Mouse (Mus musculus) embryonic facial prominence, embryonic 12.5 days (tissue): ENCODE data around the gene Chka. TPM values are rescaled to one million over a fixed set of nuclear protein-coding genes. Genes with fewer than 3 reads are reported as not detected.
A peak's percentile ranks its signal among the peaks of the same experiment; 100 is the strongest.

Experiments used
- ATAC-seq: fragments of 200-750 bp; cut with Nextera tagmentation; 2 replicates; pipeline ENCODE4 v1.8.0; 2017; ENCODE audit not compliant: insufficient number of reproducible peaks, insufficient read depth, low FRiP score, low TSS enrichment
- H3K27ac ChIP-seq: fragments of 300-500 bp; sonication (generic); 2 replicates; pipeline ENCODE4 v1.5.1; 2016; ENCODE audit warnings: mild to moderate bottlenecking
- H3K27me3 ChIP-seq: fragments of 300-500 bp; sonication (generic); 2 replicates; pipeline ENCODE4 v1.6.1; 2016; ENCODE audit warnings: mild to moderate bottlenecking, moderate library complexity
- H3K36me3 ChIP-seq: fragments of 300-500 bp; sonication (generic); 2 replicates; pipeline ENCODE4 v1.6.1; 2016; ENCODE audit warnings: mild to moderate bottlenecking
- H3K4me1 ChIP-seq: fragments of 300-500 bp; sonication (generic); 2 replicates; pipeline ENCODE4 v1.6.1; 2016
- H3K4me2 ChIP-seq: fragments of 300-500 bp; sonication (generic); replicated peaks from 2 replicates; pipeline ENCODE4 v1.6.1; 2016; ENCODE audit warnings: mild to moderate bottlenecking, moderate library complexity
- H3K4me3 ChIP-seq: fragments of 300-500 bp; sonication (generic); 2 replicates; pipeline ENCODE4 v1.5.1; 2016; ENCODE audit warnings: mild to moderate bottlenecking
- H3K9ac ChIP-seq: fragments of 300-500 bp; sonication (generic); 2 replicates; pipeline ENCODE4 v1.6.1; 2016; ENCODE audit warnings: mild to moderate bottlenecking, moderate library complexity
- H3K9me3 ChIP-seq: fragments of 300-500 bp; sonication (generic); 2 replicates; pipeline ENCODE4 v1.6.1; 2016; ENCODE audit warnings: mild to moderate bottlenecking, moderate library complexity
- WGBS: fragments of 180-500 bp; shearing (Covaris S2); methylation state at CpG from one replicate; pipeline ENCODE4 v1.1.7; 2016; 5-methylcytosine and 5-hydroxymethylcytosine counted together
- polyA plus RNA-seq: library from polyadenylated mRNA; unstranded; fragments of >200 nt; fragmentation: Nextera tagmentation; extraction: Ambion mirVana; gene quantifications from 2 replicates; pipeline ENCODE4 v1.2.1, GENCODE M21; 2016

The Chka gene
- polyA plus RNA-seq, 1 experiment from 2014 or later: 64.2 TPM

GRCm38 (mm10) chr19:3847711-3848110, 3.9 kb upstream of the Chka start:
- Histone ChIP-seq H3K27ac (no peak overlapping the region), H3K36me3 (no peaks in the 10 kb centered on the region), H3K4me3 (no peak overlapping the region), H3K9me3 (no peaks in the 10 kb centered on the region), H3K4me2 (no peak overlapping the region), H3K9ac (no peak overlapping the region), H3K27me3 (no peaks in the 10 kb centered on the region), H3K4me1 (0 out of 2 replicates have a peak, but pooled peaks cover 7% of the 10 kb centered on the region)
- no peak for ATAC-seq
- 87% methylated on average over 5 of the region's 5 CpGs for WGBS

- Histone ChIP-seq H3K36me3 (no peaks in the 10 kb centered on the region), H3K4me3 (no peak overlapping the region), H3K4me1 (peaks cover 11% of the 10 kb centered on the region; the same call in 1 of the 2 replicates), H3K4me2 (no peak overlapping the region), H3K27me3 (no peaks in the 10 kb centered on the region), H3K27ac (no peak overlapping the region), H3K9ac (no peak overlapping the region), H3K9me3 (no peaks in the 10 kb centered on the region)
- 83% methylated on average over 7 of the region's 7 CpGs for WGBS
- no peak for ATAC-seq
These were observed 3.3 kb upstream of the Chka start for GRCm38 (mm10) chr19:3848207-3848808.

GRCm38 (mm10) chr19:3849251-3849650, 2.3 kb upstream of the Chka start:
- no peaks in the 10 kb centered on the region for H3K27me3 ChIP-seq
- no peaks in the 10 kb centered on the region for H3K36me3 ChIP-seq
- H3K9ac ChIP-seq: no peak overlapping the region
- H3K9me3 ChIP-seq: no peaks in the 10 kb centered on the region
- H3K4me2 ChIP-seq: no peak overlapping the region
- no peak overlapping the region for H3K27ac ChIP-seq
- ATAC-seq: no peak
- 86% methylated on average over 2 of the region's 2 CpGs for WGBS
- H3K4me3 ChIP-seq: no peak overlapping the region
- H3K4me1 ChIP-seq: peaks cover 16% of the 10 kb centered on the region

- Histone ChIP-seq H3K27me3 (no peaks in the 10 kb centered on the region), H3K4me3 (no peak overlapping the region), H3K9me3 (no peaks in the 10 kb centered on the region), H3K36me3 (no peaks in the 10 kb centered on the region), H3K9ac (no peak overlapping the region), H3K4me2 (no peak overlapping the region), H3K4me1 (peaks cover 20% of the 10 kb centered on the region), H3K27ac (no peak overlapping the region)
- 37% methylated on average over 5 of the region's 5 CpGs for whole genome bisulfite sequencing
- ATAC-seq: no peak
These were observed 1.5 kb upstream of the Chka start for GRCm38 (mm10) chr19:3850076-3850475.

- H3K4me3 ChIP-seq: peak overlapping the region; percentile 87
- WGBS: 5% methylated on average over 19 of the region's 19 CpGs
- no peaks in the 10 kb centered on the region for H3K27me3 ChIP-seq
- no peaks in the 10 kb centered on the region for H3K36me3 ChIP-seq
- peak overlapping the region; percentile 52 for H3K4me2 ChIP-seq
- ATAC-seq: no peak
- no peak overlapping the region for H3K27ac ChIP-seq
- peak overlapping the region; percentile 46 for H3K9ac ChIP-seq
- H3K4me1 ChIP-seq: peaks cover 29% of the 10 kb centered on the region
- no peaks in the 10 kb centered on the region for H3K9me3 ChIP-seq
These were observed 615 bp upstream of the Chka start for GRCm38 (mm10) chr19:3850847-3851469.

- peaks cover 31% of the 10 kb centered on the region for H3K4me1 ChIP-seq
- peak overlapping the region; percentile 52 for H3K4me2 ChIP-seq
- WGBS: under 1% methylated on average over 47 of the region's 74 CpGs
- H3K4me3 ChIP-seq: peak overlapping the region; percentile 87
- peak overlapping the region; percentile 85 for H3K9ac ChIP-seq
- no peaks in the 10 kb centered on the region for H3K36me3 ChIP-seq
- H3K9me3 ChIP-seq: no peaks in the 10 kb centered on the region
- ATAC-seq: peak; percentile 22
- peak overlapping the region; percentile 97 for H3K27ac ChIP-seq
- H3K27me3 ChIP-seq: no peaks in the 10 kb centered on the region
These were observed 557 bp downstream of the Chka start for GRCm38 (mm10) chr19:3851979-3852681.

- Histone ChIP-seq H3K4me1 (peaks cover 31% of the 10 kb centered on the region), H3K9ac (no peak overlapping the region), H3K9me3 (no peaks in the 10 kb centered on the region), H3K4me2 (peak overlapping the region; percentile 52), H3K36me3 (no peaks in the 10 kb centered on the region), H3K27me3 (no peaks in the 10 kb centered on the region), H3K27ac (no peak overlapping the region), H3K4me3 (peak overlapping the region; percentile 87)
- 94% methylated on average over 10 of the region's 10 CpGs for WGBS
- ATAC-seq: no peak
These were observed 1.5 kb downstream of the Chka start for GRCm38 (mm10) chr19:3853121-3853520.

- 0 out of 2 replicates have a peak overlapping the region, but pooled peaks have one; percentile 19 for H3K4me2 ChIP-seq
- no peaks in the 10 kb centered on the region for H3K9me3 ChIP-seq
- 0 out of 2 replicates have a peak overlapping the region, but pooled peaks have one; percentile 15 for H3K9ac ChIP-seq
- H3K4me3 ChIP-seq: no peak overlapping the region
- no peak for ATAC-seq
- no peaks in the 10 kb centered on the region for H3K36me3 ChIP-seq
- H3K27ac ChIP-seq: no peak overlapping the region
- WGBS: 74% methylated on average over 1 of the region's 1 CpGs
- no peaks in the 10 kb centered on the region for H3K27me3 ChIP-seq
- peaks cover 31% of the 10 kb centered on the region for H3K4me1 ChIP-seq
These were observed 2.3 kb downstream of the Chka start for GRCm38 (mm10) chr19:3853891-3854290.

GRCm38 (mm10) chr19:3855091-3855490, 3.5 kb downstream of the Chka start:
- H3K4me2 ChIP-seq: peak overlapping the region; percentile 23; the same call in 1 of the 2 replicates
- H3K4me3 ChIP-seq: no peak overlapping the region

GRCm38 (mm10) chr19:3855601-3856000, 4.0 kb downstream of the Chka start:
- WGBS: 13% methylated on average over 4 of the region's 4 CpGs
- no peaks in the 10 kb centered on the region for H3K9me3 ChIP-seq
- H3K4me3 ChIP-seq: no peak overlapping the region
- ATAC-seq: no peak
- peak overlapping the region; percentile 23; the same call in 1 of the 2 replicates for H3K4me2 ChIP-seq
- H3K27me3 ChIP-seq: no peaks in the 10 kb centered on the region
- H3K27ac ChIP-seq: peak overlapping the region; percentile 23; the same call in 1 of the 2 replicates
- no peak overlapping the region for H3K9ac ChIP-seq
- H3K4me1 ChIP-seq: peaks cover 29% of the 10 kb centered on the region
- H3K36me3 ChIP-seq: no peaks in the 10 kb centered on the region

More at GRCm38 (mm10) chr19:3855091-3855490, 3.5 kb downstream of the Chka start:
- 70% methylated on average over 6 of the region's 6 CpGs for WGBS
- ATAC-seq: no peak
- Histone ChIP-seq H3K9ac (no peak overlapping the region), H3K4me1 (peaks cover 31% of the 10 kb centered on the region), H3K27me3 (no peaks in the 10 kb centered on the region), H3K27ac (peak overlapping the region; percentile 23; the same call in 1 of the 2 replicates), H3K36me3 (no peaks in the 10 kb centered on the region), H3K9me3 (no peaks in the 10 kb centered on the region)

GRCm38 (mm10) chr19:3857220-3857619, 5.6 kb downstream of the Chka start:
- Histone ChIP-seq H3K36me3 (0 out of 2 replicates have a peak, but pooled peaks cover 2% of the 10 kb centered on the region), H3K4me3 (no peak overlapping the region), H3K27me3 (no peaks in the 10 kb centered on the region), H3K9me3 (no peaks in the 10 kb centered on the region), H3K4me2 (no peak overlapping the region), H3K27ac (no peak overlapping the region), H3K4me1 (peaks cover 26% of the 10 kb centered on the region), H3K9ac (no peak overlapping the region)
- 83% methylated on average over 3 of the region's 3 CpGs for WGBS
- ATAC-seq: no peak
